Mouse (Mus musculus) myocyte (in vitro differentiated cells): ENCODE measurements around the gene Ppard.

ENCODE experiments used
- CEBPB ChIP-seq: IDR thresholded peaks from 2 replicates; pipeline ENCODE4 v1.6.1; 2011; ENCODE audit warnings: mild to moderate bottlenecking, moderate library complexity; ENCODE audit not compliant: poor library complexity, insufficient read depth, severe bottlenecking
- MAX ChIP-seq: IDR thresholded peaks from one replicate; pipeline ENCODE4 v1.6.1; 2011; ENCODE audit warnings: low read depth, mild to moderate bottlenecking, control low read depth
- MYOG ChIP-seq, 3 experiments: IDR thresholded peaks; one replicate each; pipeline ENCODE4 v1.6.1; 2011; ENCODE audit warnings: control low read depth in 2 of 3, low read depth in 2 of 3, mild to moderate bottlenecking in 2 of 3; ENCODE audit not compliant: insufficient read length in 2 of 3, control insufficient read depth in 1 of 3, insufficient read depth in 1 of 3
- POLR2A ChIP-seq: IDR thresholded peaks from one replicate; pipeline ENCODE4 v1.6.1; 2011; ENCODE audit warnings: low read depth, mild to moderate bottlenecking, control low read depth, moderate library complexity; ENCODE audit not compliant: insufficient read length
- REST ChIP-seq: IDR thresholded peaks from one replicate; pipeline ENCODE4 v1.6.1; 2011; ENCODE audit warnings: mild to moderate bottlenecking, control low read depth, moderate library complexity; ENCODE audit not compliant: insufficient read depth, insufficient read length
- SRF ChIP-seq: IDR thresholded peaks from one replicate; pipeline ENCODE4 v1.6.1; 2011; ENCODE audit warnings: low read depth; ENCODE audit not compliant: control insufficient read depth, insufficient read length
- USF1 ChIP-seq: IDR thresholded peaks from one replicate; pipeline ENCODE4 v1.6.1; 2011; ENCODE audit warnings: low read depth, mild to moderate bottlenecking, control low read depth, moderate library complexity

DNA sequence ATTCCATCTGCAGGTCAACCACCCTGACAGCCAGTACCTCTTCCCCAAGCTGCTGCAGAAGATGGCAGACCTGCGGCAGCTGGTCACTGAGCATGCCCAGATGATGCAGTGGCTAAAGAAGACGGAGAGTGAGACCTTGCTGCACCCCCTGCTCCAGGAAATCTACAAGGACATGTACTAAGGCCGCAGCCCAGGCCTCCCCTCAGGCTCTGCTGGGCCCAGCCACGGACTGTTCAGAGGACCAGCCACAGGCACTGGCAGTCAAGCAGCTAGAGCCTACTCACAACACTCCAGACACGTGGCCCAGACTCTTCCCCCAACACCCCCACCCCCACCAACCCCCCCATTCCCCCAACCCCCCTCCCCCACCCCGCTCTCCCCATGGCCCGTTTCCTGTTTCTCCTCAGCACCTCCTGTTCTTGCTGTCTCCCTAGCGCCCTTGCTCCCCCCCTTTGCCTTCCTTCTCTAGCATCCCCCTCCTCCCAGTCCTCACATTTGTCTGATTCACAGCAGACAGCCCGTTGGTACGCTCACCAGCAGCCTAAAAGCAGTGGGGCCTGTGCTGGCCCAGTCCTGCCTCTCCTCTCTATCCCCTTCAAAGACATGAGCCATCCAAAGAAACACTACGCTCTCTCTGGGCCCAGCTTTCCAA, 67.3 kb downstream of the Ppard start:
- TF ChIP-seq MAX (no peak), POLR2A (no peak), CEBPB (no peak), SRF (no peak), MYOG (IDR thresholded peaks at IDR 0.05; ENCODE audit: control insufficient read depth in 1 of 3, insufficient read depth in 1 of 3, insufficient read length in 2 of 3, low read depth in 2 of 3) (no peak), USF1 (no peak), REST (no peak)
